9 mouse cellular contexts compared by ENCODE assay signal in genomic region chr12:103306224-103306623, GRCm38 (mm10). TPM values are rescaled to one million over a fixed set of nuclear protein-coding genes. Genes with fewer than 3 reads are reported as not detected.
DNase-seq lines count a peak whose midpoint lies in the region; ATAC-seq and TF ChIP-seq lines count a peak whose summit lies in the region.
"Had no signal": no experiment of that assay in that cellular context is flagged by ENCODE, and none has a peak within 500 bp of the region (broad histone marks: within the 10 kb centered on the region; RNA-seq: fewer than 3 reads in every experiment).

No protein-coding gene starts in this region.

- no peak for ATAC-seq in hindbrain, embryonic 13.5 days (ENCODE audit: low FRiP score)

- peaks cover 5% of the 10 kb centered on the region; the same call in 1 of the 2 replicates for H3K36me3 ChIP-seq in hindbrain, embryonic 10.5 days
- no peaks in the 10 kb centered on the region for H3K36me3 ChIP-seq in hindbrain, embryonic 13.5 days
- H3K36me3 ChIP-seq in ES-Bruce4 (ENCODE audit: control insufficient read depth, insufficient read depth, low read length, poor library complexity, severe bottlenecking): no peaks in the 10 kb centered on the region
- H3K36me3 ChIP-seq: heart, embryonic 10.5 days had no signal

- TF ChIP-seq EP300 in ES-Bruce4 (IDR thresholded peaks at IDR 0.05; ENCODE audit: insufficient read depth, low read depth, low read length): no peak

- H3K4me1 ChIP-seq in hindbrain, embryonic 10.5 days (replicated peaks): peaks cover 6% of the 10 kb centered on the region
- no peaks in the 10 kb centered on the region for H3K4me1 ChIP-seq in hindbrain, embryonic 13.5 days (replicated peaks)
- no peaks in the 10 kb centered on the region for H3K4me1 ChIP-seq in ES-Bruce4 (ENCODE audit: control insufficient read depth, insufficient read depth, low read length)

- no peak for TF ChIP-seq POLR2A in ES-Bruce4 (IDR thresholded peaks at IDR 0.05; ENCODE audit: insufficient read depth, low read length)

- H3K27me3 ChIP-seq in hindbrain, embryonic 10.5 days (ENCODE audit: insufficient read depth, poor library complexity, severe bottlenecking): peaks cover 24% of the 10 kb centered on the region
- peaks cover 12% of the 10 kb centered on the region; the same call in 1 of the 2 replicates for H3K27me3 ChIP-seq in hindbrain, embryonic 13.5 days
- no peaks in the 10 kb centered on the region for H3K27me3 ChIP-seq in ES-Bruce4 (ENCODE audit: control insufficient read depth, insufficient read depth, low read length, poor library complexity, severe bottlenecking)

- peak; percentile 34 for DNase-seq in hindbrain, embryonic 10.5 days (ENCODE audit: low spot score)
- peak; percentile 12 for DNase-seq in 416B (ENCODE audit: low read depth)
- peak; percentile 27 for DNase-seq in induced T-regulatory cell, adult 2 months (ENCODE audit: low read depth)
- DNase-seq in thymus, postnatal 36 days: no peak
- DNase-seq in yolk sac, embryonic 10.5 days (ENCODE audit: low spot score): no peak
- DNase-seq in right cerebral cortex, postnatal 4 days: no peak

- TF ChIP-seq CTCF in ES-Bruce4 (IDR thresholded peaks at IDR 0.05; ENCODE audit: low read depth, low read length): peak; percentile 12

- WGBS in hindbrain, embryonic 10.5 days: 35% methylated on average over 2 of the region's 2 CpGs
- 31% methylated on average over 2 of the region's 2 CpGs for WGBS in hindbrain, embryonic 13.5 days

- H3K4me3 ChIP-seq in hindbrain, embryonic 10.5 days: no peak overlapping the region
- no peak overlapping the region for H3K4me3 ChIP-seq in hindbrain, embryonic 13.5 days
- no peak overlapping the region for H3K4me3 ChIP-seq in ES-Bruce4 (ENCODE audit: low read depth, low read length)
- H3K4me3 ChIP-seq: heart, embryonic 10.5 days had no signal

- peaks cover 4% of the 10 kb centered on the region; the same call in 1 of the 2 replicates for H3K9me3 ChIP-seq in hindbrain, embryonic 10.5 days
- H3K9me3 ChIP-seq in hindbrain, embryonic 13.5 days: no peaks in the 10 kb centered on the region
- H3K9me3 ChIP-seq in ES-Bruce4 (replicated peaks; ENCODE audit: control insufficient read depth, insufficient read depth, low read length, poor library complexity, severe bottlenecking): no peaks in the 10 kb centered on the region
- H3K9me3 ChIP-seq: heart, embryonic 10.5 days had no signal

- H3K9ac ChIP-seq in hindbrain, embryonic 13.5 days: no peak overlapping the region
- no peak overlapping the region for H3K9ac ChIP-seq in ES-Bruce4 (ENCODE audit: low read depth, poor library complexity, severe bottlenecking)

- no peak overlapping the region for H3K4me2 ChIP-seq in hindbrain, embryonic 13.5 days

- no peak overlapping the region for H3K27ac ChIP-seq in hindbrain, embryonic 10.5 days
- H3K27ac ChIP-seq in hindbrain, embryonic 13.5 days: no peak overlapping the region
- no peak overlapping the region for H3K27ac ChIP-seq in ES-Bruce4 (ENCODE audit: insufficient read depth, low read length)
- H3K27ac ChIP-seq: heart, embryonic 10.5 days had no signal

RNA-seq across cellular contexts. Expression of gene Fam181a, which starts 4.6 kb away (rescaled TPM):
- polyA plus RNA-seq in hindbrain, embryonic 10.5 days (2016; fragmentation: Nextera tagmentation; extraction: Ambion mirVana): 24.9 and 26.1 TPM in 2 replicates
- 9.0 and 10.4 TPM in 2 replicates for polyA plus RNA-seq in hindbrain, embryonic 13.5 days (2015; fragmentation: Nextera tagmentation; extraction: Ambion mirVana)
- not detected in 2 replicates for polyA plus RNA-seq in ES-Bruce4 (2011; ENCODE audit: insufficient read depth, insufficient read length, low read depth, missing spikeins)
- polyA plus RNA-seq: heart, embryonic 10.5 days had no signal

RNA-seq across cellular contexts. Expression of gene Asb2, which starts 49.6 kb away (rescaled TPM):
- 0.64 and 1.2 TPM in 2 replicates for polyA plus RNA-seq in hindbrain, embryonic 10.5 days (2016; fragmentation: Nextera tagmentation; extraction: Ambion mirVana)
- 1.00 and 1.0 TPM in 2 replicates for polyA plus RNA-seq in hindbrain, embryonic 13.5 days (2015; fragmentation: Nextera tagmentation; extraction: Ambion mirVana)
- polyA plus RNA-seq in ES-Bruce4 (2011; ENCODE audit: insufficient read depth, insufficient read length, low read depth, missing spikeins): not detected in 2 replicates

Comparison
In these comparisons a context has a peak if more than half of its experiments do, and no peak if none do; other contexts are left out.
1. DNase-seq: peak in hindbrain, embryonic 10.5 days (single experiment), 416B (single experiment) and induced T-regulatory cell, adult 2 months (single experiment); none in thymus, postnatal 36 days (0 of 2), yolk sac, embryonic 10.5 days (single experiment) and right cerebral cortex, postnatal 4 days (single experiment).
2. RNA of gene Fam181a, which starts 4.6 kb away (polyA plus RNA-seq): 24.9 to 26.1 TPM in hindbrain, embryonic 10.5 days and 9.0 to 10.4 TPM in hindbrain, embryonic 13.5 days; not detected in ES-Bruce4; every median in the first group is over 10 times any median in the second.